13 mouse cellular contexts compared by ENCODE assay signal in the genomic region with DNA sequence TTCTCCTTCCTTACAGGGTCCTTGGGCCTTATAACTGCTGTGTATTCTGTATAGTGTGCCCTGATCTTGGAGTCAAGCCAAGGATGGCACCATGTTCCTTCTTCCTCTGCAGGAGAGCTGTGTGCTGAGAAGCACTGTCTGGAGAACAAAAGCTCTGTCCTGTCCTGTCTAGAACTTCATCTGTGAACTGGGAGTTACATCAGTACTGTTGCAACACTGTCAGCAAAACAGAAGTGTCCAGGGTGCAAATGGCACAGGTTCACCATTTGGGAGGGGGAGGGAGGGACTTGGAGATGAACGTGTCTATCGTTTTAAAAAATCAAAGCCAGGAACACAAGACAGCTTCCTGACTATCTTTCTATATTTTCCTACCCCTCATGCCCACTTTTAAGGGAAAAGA. TPM values are rescaled to one million over a fixed set of nuclear protein-coding genes. Genes with fewer than 3 reads are reported as not detected.
DNase-seq lines count a peak whose midpoint lies in the region; ATAC-seq and TF ChIP-seq lines count a peak whose summit lies in the region.
"Had no signal": no experiment of that assay in that cellular context is flagged by ENCODE, and none has a peak within 500 bp of the region (broad histone marks: within the 10 kb centered on the region; RNA-seq: fewer than 3 reads in every experiment).

No protein-coding gene starts in this region.

- no peak for ATAC-seq in heart, embryonic 12.5 days (ENCODE audit: insufficient number of reproducible peaks, low FRiP score)
- no peak for ATAC-seq in lung, embryonic 14.5 days (ENCODE audit: insufficient read depth)
- ATAC-seq in common myeloid progenitor, adult 5-6 weeks (replicated peaks; ENCODE audit: low read depth, poor library complexity, severe bottlenecking) = 0 out of 2 replicates have a peak, but pooled peaks have one; percentile 22
- 0 out of 2 replicates have a peak, but pooled peaks have one; percentile 39 for ATAC-seq in megakaryocyte progenitor cell, adult 5-6 weeks (replicated peaks; ENCODE audit: poor library complexity)
- ATAC-seq: activated CD4-positive, CD25-positive, alpha-beta regulatory T cell, adult 4 months had no signal

- peak overlapping the region; percentile 4; the same call in 1 of the 2 replicates for H3K4me2 ChIP-seq in heart, embryonic 12.5 days
- no peak overlapping the region for H3K4me2 ChIP-seq in lung, embryonic 14.5 days
- H3K4me2 ChIP-seq: limb, embryonic 12.5 days had no signal

- no peak for DNase-seq in heart, postnatal 25 days (ENCODE audit: low spot score)
- DNase-seq in lung, embryonic 14.5 days = peak; percentile 24
- DNase-seq in lung, postnatal 25 days (ENCODE audit: low spot score) = no peak
- no peak for DNase-seq in gastrocnemius, postnatal 10 days
- DNase-seq: cerebellum, adult 11 months; right cerebral cortex, postnatal 4 days had no signal

- no peaks in the 10 kb centered on the region for H3K27me3 ChIP-seq in heart, embryonic 12.5 days (replicated peaks)
- H3K27me3 ChIP-seq in lung, embryonic 14.5 days (ENCODE audit: insufficient read depth, low read length) = no peaks in the 10 kb centered on the region
- H3K27me3 ChIP-seq: limb, embryonic 12.5 days; megakaryocyte, embryonic 14.5 days had no signal

- no peak for TF ChIP-seq CTCF in lung, embryonic 14.5 days (IDR thresholded peaks at IDR 0.05; ENCODE audit: low read depth)

- H3K36me3 ChIP-seq in heart, embryonic 12.5 days = no peaks in the 10 kb centered on the region
- H3K36me3 ChIP-seq in lung, embryonic 14.5 days (ENCODE audit: insufficient read depth) = no peaks in the 10 kb centered on the region
- H3K36me3 ChIP-seq: limb, embryonic 12.5 days had no signal

- H3K4me1 ChIP-seq in heart, embryonic 12.5 days (replicated peaks) = peaks cover 50% of the 10 kb centered on the region
- peaks cover 14% of the 10 kb centered on the region for H3K4me1 ChIP-seq in lung, embryonic 14.5 days (ENCODE audit: insufficient read depth)
- H3K4me1 ChIP-seq: limb, embryonic 12.5 days had no signal

- 60% methylated on average over 2 of the region's 2 CpGs for WGBS in heart, embryonic 12.5 days
- 71% methylated on average over 2 of the region's 2 CpGs for WGBS in lung, embryonic 14.5 days

- intact Hi-C loops in heart, postnatal 25 days (cut with DNase I) = no loop called here

- no peak overlapping the region for H3K4me3 ChIP-seq in heart, embryonic 12.5 days
- no peak overlapping the region for H3K4me3 ChIP-seq in lung, embryonic 14.5 days (ENCODE audit: low read depth, low read length)
- H3K4me3 ChIP-seq: limb, embryonic 12.5 days; megakaryocyte, embryonic 14.5 days had no signal

- H3K9ac ChIP-seq in heart, embryonic 12.5 days = no peak overlapping the region
- no peak overlapping the region for H3K9ac ChIP-seq in lung, embryonic 14.5 days
- H3K9ac ChIP-seq: limb, embryonic 12.5 days had no signal

- 0 out of 2 replicates have a peak overlapping the region, but pooled peaks have one; percentile 36 for H3K27ac ChIP-seq in heart, embryonic 12.5 days (ENCODE audit: poor library complexity, severe bottlenecking)
- no peak overlapping the region for H3K27ac ChIP-seq in lung, embryonic 14.5 days (ENCODE audit: low read depth)
- H3K27ac ChIP-seq: limb, embryonic 12.5 days had no signal

- no peaks in the 10 kb centered on the region for H3K9me3 ChIP-seq in heart, embryonic 12.5 days (replicated peaks)
- H3K9me3 ChIP-seq in lung, embryonic 14.5 days (ENCODE audit: low read depth, low read length) = no peaks in the 10 kb centered on the region
- H3K9me3 ChIP-seq: limb, embryonic 12.5 days; megakaryocyte, embryonic 14.5 days had no signal

RNA-seq across cellular contexts. Expression of gene Nr1h4, which starts 1.4 kb away (rescaled TPM):
- polyA plus RNA-seq in heart, embryonic 12.5 days (2016; fragmentation: Nextera tagmentation; extraction: Ambion mirVana) = 1.3 and 1.5 TPM in 2 replicates
- total RNA-seq in heart, postnatal 25 days (2021) = under 1 TPM; 0.17 to 0.42 TPM
- 0.38 and 0.45 TPM in 2 replicates for polyA plus RNA-seq in lung, embryonic 14.5 days (2014; fragmentation: Nextera tagmentation; extraction: Ambion mirVana)
- total RNA-seq in common myeloid progenitor, adult 5-6 weeks (2017) = not detected in 2 replicates
- total RNA-seq in megakaryocyte progenitor cell, adult 5-6 weeks (2015) = not detected in 2 replicates
- not detected in 2 replicates for total RNA-seq in megakaryocyte progenitor cell, adult 5-6 weeks (2017)
- not detected for total RNA-seq in gastrocnemius, postnatal 10 days (2021)
- total RNA-seq: ES-E14 had no signal
- polyA plus RNA-seq: activated CD4-positive, CD25-positive, alpha-beta regulatory T cell, adult 4 months; limb, embryonic 12.5 days had no signal

Comparison
In these comparisons a context has a peak if more than half of its experiments do, and no peak if none do; other contexts are left out.
1. ATAC-seq: peak in common myeloid progenitor, adult 5-6 weeks (single experiment) and megakaryocyte progenitor cell, adult 5-6 weeks (single experiment); none in heart, embryonic 12.5 days (single experiment) and lung, embryonic 14.5 days (single experiment).